19 mouse cellular contexts compared by ENCODE assay signal in the genomic region with DNA sequence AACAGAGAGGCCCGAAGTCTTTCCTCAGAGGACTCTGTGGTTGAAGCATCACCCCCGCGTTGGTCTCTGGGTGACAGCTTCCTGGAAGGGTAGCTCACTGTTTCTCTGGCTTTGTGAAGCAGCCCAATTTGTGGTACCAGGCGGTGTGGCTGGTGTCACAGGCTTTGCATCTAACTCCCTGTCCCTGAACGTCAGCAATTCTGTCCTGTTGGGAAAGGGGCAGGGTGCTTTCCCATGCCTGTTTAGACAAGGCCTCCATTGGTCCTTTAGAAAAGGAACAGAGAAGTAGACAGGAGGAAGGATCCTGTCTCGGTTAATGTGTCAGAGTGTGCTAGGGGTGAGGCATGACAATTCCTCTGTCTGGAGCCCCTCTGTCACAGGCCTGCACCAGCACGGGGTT. TPM values are rescaled to one million over a fixed set of nuclear protein-coding genes. Genes with fewer than 3 reads are reported as not detected.
A peak's percentile ranks its signal among the peaks of the same experiment; 100 is the strongest.
DNase-seq lines count a peak whose midpoint lies in the region; ATAC-seq and TF ChIP-seq lines count a peak whose summit lies in the region.
"Had no signal": no experiment of that assay in that cellular context is flagged by ENCODE, and none has a peak within 500 bp of the region (broad histone marks: within the 10 kb centered on the region; RNA-seq: fewer than 3 reads in every experiment).

No protein-coding gene starts in this region.

- no peak for TF ChIP-seq POLR2A in spleen, adult 2 months (IDR thresholded peaks at IDR 0.05; ENCODE audit: low read depth, low read length)
- no peak for TF ChIP-seq POLR2A in bone marrow, adult 2 months (IDR thresholded peaks at IDR 0.05; ENCODE audit: borderline replicate concordance, control insufficient read depth, low read depth, low read length)

- peak overlapping the region; percentile 99 for H3K27ac ChIP-seq in spleen, adult 2 months (ENCODE audit: insufficient read depth, low read length)
- peak overlapping the region; percentile 65 for H3K27ac ChIP-seq in bone marrow, adult 2 months (ENCODE audit: control insufficient read depth, insufficient read depth, low read depth, low read length, poor library complexity)
- H3K27ac ChIP-seq in forebrain, embryonic 11.5 days (ENCODE audit: low read depth, low read length) = no peak overlapping the region
- H3K27ac ChIP-seq: forebrain, embryonic 12.5 days; neural tube, embryonic 13.5 days had no signal

- DNase-seq in spleen, adult 2 months (ENCODE audit: low read depth in 1 of 2, low spot score in 2 of 2) = peak in 1 of 2 experiments; percentile 49
- no peak for DNase-seq in spleen, postnatal 14 days (ENCODE audit: low spot score in 2 of 2)
- peak; percentile 64 for DNase-seq in naive thymus-derived CD4-positive, alpha-beta T cell, adult 2 months (ENCODE audit: low read depth)
- DNase-seq in thymus, postnatal 4 days = peak; percentile 63
- DNase-seq in adrenal gland, adult 18-20 months (ENCODE audit: low spot score in 2 of 2) = no peak
- DNase-seq in forebrain, embryonic 11.5 days (ENCODE audit: low spot score) = no peak
- DNase-seq in urinary bladder, postnatal 25 days (ENCODE audit: low spot score) = no peak
- DNase-seq: adrenal gland, postnatal 25 days; cerebellum, adult 9-10 months; embryo, embryonic 11 days; heart, postnatal 36 days; kidney, adult 8-10 months; right cerebral cortex, postnatal 25 days had no signal

- ATAC-seq in forebrain, embryonic 11.5 days (replicated peaks; ENCODE audit: low FRiP score) = no peak

- H3K36me3 ChIP-seq in spleen, adult 2 months (ENCODE audit: control insufficient read depth, insufficient read depth, low read length) = peaks cover 32% of the 10 kb centered on the region
- no peaks in the 10 kb centered on the region; the same call in 1 of the 2 replicates for H3K36me3 ChIP-seq in forebrain, embryonic 11.5 days (ENCODE audit: control insufficient read depth, insufficient read depth, low read length)
- H3K36me3 ChIP-seq: forebrain, embryonic 12.5 days; heart, embryonic 12.5 days; neural tube, embryonic 13.5 days had no signal

- no peaks in the 10 kb centered on the region for H3K9me3 ChIP-seq in forebrain, embryonic 11.5 days (ENCODE audit: control insufficient read depth, low read length)
- H3K9me3 ChIP-seq: forebrain, embryonic 12.5 days; heart, embryonic 12.5 days; limb, embryonic 10.5 days; neural tube, embryonic 13.5 days had no signal

- 8% methylated on average over 7 of the region's 7 CpGs for WGBS in spleen, adult 2 months
- WGBS in bone marrow, adult 2 months = 8% methylated on average over 7 of the region's 7 CpGs
- whole genome bisulfite sequencing in forebrain, embryonic 11.5 days = 92% methylated on average over 7 of the region's 7 CpGs

- H3K4me3 ChIP-seq in spleen, adult 2 months (ENCODE audit: extremely low read depth, insufficient read depth, insufficient read length) = peak overlapping the region; percentile 29; the same call in 1 of the 2 replicates
- peak overlapping the region; percentile 5 for H3K4me3 ChIP-seq in bone marrow, adult 2 months (replicated peaks; ENCODE audit: control insufficient read depth, low read depth, low read length)
- no peak overlapping the region for H3K4me3 ChIP-seq in forebrain, embryonic 11.5 days (ENCODE audit: low read depth, low read length)
- H3K4me3 ChIP-seq: forebrain, embryonic 12.5 days; heart, embryonic 12.5 days; limb, embryonic 10.5 days; neural tube, embryonic 13.5 days had no signal

- no peaks in the 10 kb centered on the region for H3K27me3 ChIP-seq in spleen, adult 2 months (ENCODE audit: control insufficient read depth, insufficient read depth, low read length)
- H3K27me3 ChIP-seq in forebrain, embryonic 11.5 days (ENCODE audit: control insufficient read depth, insufficient read depth, low read length) = no peaks in the 10 kb centered on the region
- H3K27me3 ChIP-seq: forebrain, embryonic 12.5 days; heart, embryonic 12.5 days; neural tube, embryonic 13.5 days had no signal

- no peak for TF ChIP-seq CTCF in spleen, adult 2 months (IDR thresholded peaks at IDR 0.05; ENCODE audit: extremely low read depth, insufficient read depth, insufficient read length, insufficient replicate concordance)
- TF ChIP-seq CTCF in bone marrow, adult 2 months (IDR thresholded peaks at IDR 0.05; ENCODE audit: control insufficient read depth, insufficient read depth, low read length) = no peak

- no peak overlapping the region for H3K4me2 ChIP-seq in forebrain, embryonic 11.5 days (ENCODE audit: low read depth, low read length, severe bottlenecking)
- H3K4me2 ChIP-seq: forebrain, embryonic 12.5 days; heart, embryonic 12.5 days; liver, embryonic 11.5 days; neural tube, embryonic 13.5 days had no signal

- H3K9ac ChIP-seq in forebrain, embryonic 11.5 days (ENCODE audit: low read length) = no peak overlapping the region
- H3K9ac ChIP-seq: forebrain, embryonic 12.5 days; heart, embryonic 12.5 days; neural tube, embryonic 13.5 days had no signal

- H3K4me1 ChIP-seq in spleen, adult 2 months (ENCODE audit: control insufficient read depth, insufficient read depth, insufficient read length) = peaks cover 50% of the 10 kb centered on the region
- H3K4me1 ChIP-seq in bone marrow, adult 2 months (ENCODE audit: control insufficient read depth, insufficient read depth, low read length) = peaks cover 15% of the 10 kb centered on the region
- H3K4me1 ChIP-seq in forebrain, embryonic 11.5 days (replicated peaks; ENCODE audit: control insufficient read depth, insufficient read depth, low read length) = no peaks in the 10 kb centered on the region; the same call in 1 of the 2 replicates
- H3K4me1 ChIP-seq: neural tube, embryonic 13.5 days had no signal

RNA-seq across cellular contexts. Expression of gene Hvcn1, which starts 12.3 kb away (rescaled TPM):
- 174 and 200 TPM in 2 replicates for polyA plus RNA-seq in spleen, adult 2 months (2012; rRNA removed)
- polyA plus RNA-seq in bone marrow, adult 2 months (2011; ENCODE audit: insufficient read depth, insufficient read length, low replicate concordance, missing spikeins) = 18.2 and 30.0 TPM in 2 replicates
- 1 to 10 TPM; 1.8 to 8.5 TPM for total RNA-seq in adrenal gland, adult 18-20 months (2021)
- 8.6 and 11.1 TPM in 2 replicates for polyA plus RNA-seq in forebrain, embryonic 11.5 days (2014; fragmentation: Nextera tagmentation; extraction: Ambion mirVana)

RNA-seq across cellular contexts. Expression of gene Tctn1, which starts 45.3 kb away (rescaled TPM):
- polyA plus RNA-seq in spleen, adult 2 months (2012; rRNA removed) = 22.1 and 25.3 TPM in 2 replicates
- polyA plus RNA-seq in bone marrow, adult 2 months (2011; ENCODE audit: insufficient read depth, insufficient read length, low replicate concordance, missing spikeins) = 6.5 and 17.7 TPM in 2 replicates
- total RNA-seq in adrenal gland, adult 18-20 months (2021) = 10 to 100 TPM; 10.6 to 11.8 TPM
- 5.2 and 7.5 TPM in 2 replicates for polyA plus RNA-seq in forebrain, embryonic 11.5 days (2014; fragmentation: Nextera tagmentation; extraction: Ambion mirVana)

Comparison
In these comparisons a context has a peak if more than half of its experiments do, and no peak if none do; other contexts are left out.
1. DNase-seq: peak in naive thymus-derived CD4-positive, alpha-beta T cell, adult 2 months (single experiment) and thymus, postnatal 4 days (single experiment); none in spleen, postnatal 14 days (0 of 2), adrenal gland, adult 18-20 months (0 of 2), forebrain, embryonic 11.5 days (single experiment) and urinary bladder, postnatal 25 days (single experiment).